Mouse (Mus musculus): ENCODE measurements around the gene Uckl1.

DNA sequence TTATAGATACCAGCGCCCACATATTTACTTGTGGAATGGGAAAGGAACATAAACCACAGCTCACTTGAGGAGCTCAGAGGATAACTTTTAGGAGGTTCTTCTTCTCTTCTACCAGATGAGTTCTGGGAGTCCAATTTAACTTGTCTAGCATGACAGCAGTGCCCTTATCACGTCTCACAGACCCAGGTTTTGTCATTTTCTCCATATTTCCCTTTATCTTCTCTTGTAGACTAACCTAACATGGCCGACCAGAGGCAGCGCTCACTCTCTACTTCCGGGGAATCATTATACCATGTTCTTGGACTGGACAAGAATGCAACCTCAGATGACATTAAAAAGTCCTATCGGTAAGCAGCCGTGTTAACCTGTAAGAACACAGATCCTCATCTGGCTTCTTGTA lies 38.5 kb downstream of the Uckl1 start:
- TF ChIP-seq CTCF (IDR thresholded peaks at IDR 0.05; ENCODE audit: low read depth, low read length) (no peak), POLR2A (IDR thresholded peaks at IDR 0.05; ENCODE audit: insufficient read depth, low read length) (no peak), EP300 (IDR thresholded peaks at IDR 0.05; ENCODE audit: insufficient read depth, low read depth, low read length) (no peak)
